Mouse (Mus musculus) retina, embryonic 14.5 days (tissue): Measurements from ENCODE around the gene Hexb.

Experiments used
- DNase-seq: peaks from one replicate; pipeline ENCODE4 v3.0.0-alpha.2; 2015; ENCODE audit warnings: low spot score

The Hexb gene

DNA sequence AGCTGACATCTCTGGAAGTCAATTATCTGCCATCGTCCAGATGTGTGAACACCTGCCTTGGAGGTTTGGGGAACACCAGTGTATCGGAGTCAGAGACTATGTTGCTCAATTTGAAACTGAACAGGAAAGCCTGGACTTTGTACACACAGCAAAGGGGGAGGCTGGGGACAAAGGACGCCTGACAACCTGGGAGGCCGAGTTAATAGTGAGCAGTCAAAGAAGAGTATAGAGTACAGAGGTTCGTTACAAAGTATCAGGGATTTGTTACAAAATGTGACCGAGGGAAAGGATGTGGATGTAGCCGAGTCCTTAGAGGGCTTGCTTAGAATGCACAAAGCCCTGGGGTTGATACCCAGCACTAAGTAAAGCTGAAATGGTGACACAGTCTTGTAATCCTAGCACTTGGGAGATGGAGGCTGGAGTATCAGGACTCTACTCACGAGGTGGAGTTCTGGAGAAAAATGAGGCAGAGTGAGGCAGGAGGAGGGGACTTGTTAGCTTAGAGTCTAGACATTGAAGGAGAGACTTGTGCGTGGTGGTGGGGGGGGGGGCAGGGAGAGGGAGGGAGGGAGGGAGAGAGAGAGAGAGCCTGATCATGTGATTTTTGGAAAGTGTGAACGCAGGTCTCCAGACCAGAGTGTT lies 26.3 kb upstream of the Hexb start:
- DNase-seq = no peak

DNA sequence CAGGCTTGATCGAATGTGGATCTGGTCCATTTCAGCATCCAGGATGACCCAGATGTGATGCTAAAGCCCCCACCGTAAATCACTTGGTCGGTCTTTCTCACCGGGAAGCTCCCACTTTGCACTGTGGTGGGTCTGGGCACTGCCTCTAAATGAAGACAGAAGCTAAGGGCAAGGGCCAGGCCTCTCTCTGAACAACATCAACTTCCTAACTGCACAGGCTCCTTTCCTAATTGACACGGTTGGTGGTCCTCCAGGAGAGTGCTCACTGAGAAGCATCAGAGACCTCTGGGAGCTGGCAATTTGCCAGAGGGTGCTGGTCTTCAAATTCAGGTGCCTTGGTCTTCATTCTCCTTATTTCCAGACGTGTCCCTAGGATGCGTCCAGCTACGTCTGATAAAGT lies 25.7 kb upstream of the Hexb start:
- no peak for DNase-seq

DNA sequence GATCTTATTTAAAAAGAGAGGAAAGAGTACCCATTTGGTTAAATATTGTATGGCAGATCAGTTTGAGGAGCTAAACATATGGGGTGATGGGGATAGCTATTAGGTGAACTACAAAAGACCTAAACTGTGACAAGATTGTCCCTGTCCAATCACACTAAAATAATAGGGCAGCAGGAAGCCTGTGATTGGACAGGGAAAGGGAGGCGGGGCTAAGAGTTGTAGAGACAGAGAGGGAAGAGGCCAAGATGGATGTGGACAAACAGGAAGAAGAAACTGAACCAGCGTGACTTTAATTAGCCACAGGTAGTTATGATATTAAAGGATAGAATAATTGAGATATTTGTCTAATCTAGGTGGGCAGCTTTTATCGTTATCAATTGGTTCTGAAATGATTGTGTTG lies 21.9 kb upstream of the Hexb start:
- DNase-seq = no peak

DNA sequence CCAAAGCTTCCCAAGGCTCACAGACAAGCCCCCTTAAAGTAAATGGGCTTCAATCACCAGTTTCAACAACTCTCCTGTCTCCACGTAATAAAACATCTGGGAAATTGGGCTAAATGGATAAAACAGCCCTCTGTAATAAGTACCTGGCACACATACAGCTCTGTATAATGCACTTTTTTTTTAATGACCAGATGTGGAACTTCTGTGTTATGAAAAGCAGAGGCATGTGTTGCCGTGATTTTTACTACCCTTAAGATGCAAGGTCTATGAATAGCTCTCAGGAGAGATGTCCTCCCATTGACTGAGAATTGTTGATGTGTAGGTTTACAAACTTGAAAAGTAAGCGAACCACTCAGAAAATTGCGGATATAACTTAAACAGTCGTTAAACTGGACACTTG lies 18.0 kb upstream of the Hexb start:
- DNase-seq = no peak

DNA sequence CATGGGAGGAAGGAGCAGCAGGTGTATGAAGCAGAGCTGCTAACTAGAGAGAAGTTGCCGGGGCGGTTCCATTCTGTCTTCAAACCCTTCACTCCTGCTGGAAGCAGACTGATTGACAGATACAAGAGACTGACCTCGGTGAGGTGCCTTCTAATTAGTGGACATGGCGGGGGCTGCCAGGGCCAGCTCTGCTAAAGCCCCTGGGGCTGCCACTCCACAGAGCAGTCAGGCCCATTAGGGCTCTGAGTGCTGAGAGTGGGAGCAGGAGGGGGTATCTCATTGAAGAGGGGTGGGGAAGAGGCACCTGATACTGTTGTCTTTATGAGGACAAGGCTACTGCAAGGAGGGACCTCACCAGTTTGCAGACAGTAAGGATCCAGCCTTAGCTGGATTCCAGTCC lies 17.4 kb upstream of the Hexb start:
- DNase-seq = peak; percentile 56

DNA sequence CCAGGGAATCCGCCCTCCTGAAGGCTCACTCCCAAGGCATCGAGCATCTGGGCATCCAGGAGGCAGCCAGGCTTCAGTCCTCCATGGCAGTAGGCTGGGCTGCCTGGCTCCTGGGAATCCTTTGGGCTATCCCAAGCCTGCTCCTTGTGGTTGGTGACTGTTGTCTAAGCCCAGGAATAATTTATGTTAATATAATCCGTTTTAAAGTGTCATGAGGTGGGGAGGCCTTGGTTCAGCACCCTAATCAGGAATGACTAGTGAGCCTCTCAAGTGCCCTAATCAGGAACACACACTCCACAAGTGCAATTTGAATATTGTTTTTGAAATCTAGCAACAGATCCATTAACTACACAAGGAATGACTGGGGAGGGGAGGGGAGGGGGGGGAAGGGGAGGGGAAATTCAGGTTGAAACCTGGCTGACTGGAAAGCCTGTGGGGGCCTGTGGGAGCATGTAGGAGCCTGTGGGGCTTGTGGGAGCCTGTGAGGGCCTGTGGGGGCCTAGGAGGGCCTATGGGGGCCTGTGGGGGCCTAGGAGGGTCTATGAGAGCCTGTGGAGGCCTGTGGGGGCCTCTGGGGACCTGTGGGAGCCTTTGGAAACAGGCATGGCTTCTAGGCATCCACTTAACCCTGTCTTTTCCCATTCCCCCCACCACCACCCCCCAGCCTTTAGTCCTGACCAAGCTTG lies 16.6 kb upstream of the Hexb start:
- DNase-seq = no peak

DNA sequence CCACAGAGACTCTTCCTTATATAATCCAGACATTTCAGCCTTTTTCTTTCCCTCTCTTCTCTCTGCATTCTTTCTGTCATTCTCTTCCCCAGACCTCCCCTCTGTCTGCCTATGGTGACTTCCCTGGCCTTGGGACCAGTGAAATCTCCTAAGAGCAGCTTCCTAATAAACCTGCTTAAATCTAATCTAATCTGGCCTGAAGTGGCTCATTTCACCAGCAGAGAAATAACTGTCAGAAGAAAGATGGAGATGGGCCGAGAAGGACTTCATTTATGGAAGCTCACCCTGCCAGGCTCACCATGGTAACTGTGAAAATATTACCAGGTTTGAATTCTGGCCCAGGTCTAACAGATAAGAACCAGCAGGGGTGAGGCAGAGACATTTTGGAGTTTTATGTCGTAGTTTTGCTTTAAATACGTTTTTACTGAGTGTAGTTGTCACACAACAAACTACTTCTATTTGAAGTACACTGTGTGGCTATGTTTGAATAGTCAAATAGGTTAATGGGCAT lies 10.4 kb upstream of the Hexb start:
- no peak for DNase-seq

DNA sequence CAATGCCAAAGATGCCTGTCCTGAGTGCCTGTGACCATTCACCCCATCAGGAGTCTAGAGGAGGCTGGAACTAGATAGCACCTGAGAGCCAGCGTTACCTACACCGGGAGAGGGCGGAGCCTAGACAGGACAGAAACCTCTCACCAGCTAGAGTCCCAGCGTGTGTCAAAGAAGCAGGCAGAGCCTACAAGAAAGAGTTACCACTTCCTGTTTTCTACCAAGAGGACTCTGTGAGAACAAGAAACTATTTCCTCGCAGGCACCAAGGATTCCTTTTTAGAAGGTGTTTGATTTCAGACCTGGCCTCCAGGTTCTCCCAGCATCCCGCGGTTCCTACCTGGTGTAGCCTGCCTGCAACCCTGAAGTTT lies 9.9 kb upstream of the Hexb start:
- DNase-seq = no peak

DNA sequence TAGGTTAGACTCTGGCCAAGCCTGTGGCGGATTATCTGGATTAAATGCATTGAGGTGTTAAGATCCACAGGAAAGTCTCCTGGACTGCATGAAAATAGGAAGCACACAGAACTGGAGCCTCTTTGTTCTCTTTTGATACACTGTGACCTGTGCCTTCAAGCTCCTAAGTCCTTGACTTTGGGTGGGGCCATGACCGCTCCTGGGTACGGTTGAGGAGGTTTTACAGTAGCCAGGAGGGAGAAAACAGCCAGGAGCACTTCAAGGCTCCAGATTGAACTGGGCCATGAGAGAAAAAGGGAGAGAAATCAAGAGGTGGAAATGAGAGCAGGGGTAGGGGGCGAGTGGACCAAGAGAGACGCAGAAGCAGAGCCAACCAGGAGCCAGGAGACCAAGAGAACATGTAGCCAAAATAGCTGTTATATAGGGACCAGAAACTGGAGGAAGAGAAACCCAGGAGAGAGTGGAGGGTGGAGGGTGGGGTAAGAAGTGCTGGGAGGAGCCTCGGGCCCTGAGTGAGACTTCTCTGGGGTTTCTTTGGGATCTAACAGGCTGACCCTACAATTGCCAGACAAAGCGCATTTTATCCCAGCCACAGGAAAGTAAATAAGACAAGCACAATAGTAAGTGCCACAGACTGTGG lies 9.4 kb upstream of the Hexb start:
- no peak for DNase-seq

DNA sequence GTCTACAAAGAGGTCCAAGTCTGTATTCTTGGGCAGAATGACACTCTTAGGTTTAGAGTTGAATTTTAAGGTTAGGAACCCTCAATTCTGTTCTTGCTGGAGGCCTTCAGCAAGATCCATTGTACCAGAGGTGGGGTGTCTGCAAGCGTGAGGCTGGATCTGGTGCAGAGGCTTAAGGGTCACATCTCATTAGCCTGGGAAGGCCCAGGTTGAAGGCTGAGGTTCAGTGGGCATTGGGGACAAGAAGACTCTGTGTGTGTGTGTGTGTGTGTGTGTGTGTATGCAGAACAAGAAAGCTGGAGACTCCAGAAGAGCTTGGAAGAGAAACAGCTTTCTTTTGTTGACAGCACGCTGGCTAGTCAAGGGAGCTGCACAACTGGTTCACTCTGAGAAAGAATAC lies 7.9 kb upstream of the Hexb start:
- DNase-seq = no peak

DNA sequence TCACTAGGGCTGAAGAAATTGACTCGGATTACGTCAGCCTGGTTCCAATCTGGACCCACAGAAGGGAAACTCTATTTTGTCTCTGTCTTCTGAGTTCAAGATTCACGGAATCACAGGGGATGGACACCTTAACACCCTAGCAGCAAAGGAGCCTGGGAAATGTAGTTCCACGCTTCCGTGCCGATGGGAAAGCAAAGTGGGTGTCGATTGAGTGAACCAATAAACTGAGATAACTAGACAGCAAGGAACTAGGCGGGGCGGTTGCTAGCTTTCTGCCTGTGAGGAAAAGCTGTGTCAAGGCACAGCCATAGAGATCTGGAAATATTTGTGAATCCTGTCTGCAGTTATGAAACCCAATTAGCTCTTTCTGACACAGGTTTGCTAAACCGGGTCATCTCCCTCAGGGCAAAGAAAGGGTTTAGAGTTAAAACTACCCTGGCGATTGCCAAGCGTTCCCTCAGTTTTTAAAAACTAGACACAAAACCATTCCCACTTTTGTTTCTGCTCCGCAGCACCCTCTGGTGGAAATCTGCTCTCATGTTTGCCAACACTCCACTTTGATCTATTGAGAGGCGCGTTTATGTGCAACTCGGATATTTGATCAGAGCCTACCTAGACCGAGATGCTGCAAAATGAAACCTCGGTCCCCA lies 7.0 kb upstream of the Hexb start:
- DNase-seq = peak; percentile 84

DNA sequence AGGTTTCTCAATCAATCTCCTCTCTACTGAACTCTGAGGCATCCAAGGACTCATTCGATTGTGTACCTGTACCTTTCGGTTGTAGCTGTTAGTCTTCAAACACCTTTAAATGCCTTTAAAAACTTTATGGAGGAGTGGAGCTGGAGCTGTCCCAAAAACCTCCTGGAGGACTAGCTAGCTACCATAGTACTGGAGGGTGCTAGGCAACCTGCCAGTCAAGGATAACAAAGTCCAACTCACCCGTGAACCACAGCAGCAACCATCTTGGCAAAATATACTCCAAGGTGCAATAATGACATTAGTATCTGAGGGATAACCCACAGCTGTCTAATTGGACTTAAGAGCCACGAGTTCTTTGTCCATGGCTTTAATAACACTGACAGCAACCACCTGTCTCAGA lies 3.7 kb upstream of the Hexb start:
- no peak for DNase-seq

DNA sequence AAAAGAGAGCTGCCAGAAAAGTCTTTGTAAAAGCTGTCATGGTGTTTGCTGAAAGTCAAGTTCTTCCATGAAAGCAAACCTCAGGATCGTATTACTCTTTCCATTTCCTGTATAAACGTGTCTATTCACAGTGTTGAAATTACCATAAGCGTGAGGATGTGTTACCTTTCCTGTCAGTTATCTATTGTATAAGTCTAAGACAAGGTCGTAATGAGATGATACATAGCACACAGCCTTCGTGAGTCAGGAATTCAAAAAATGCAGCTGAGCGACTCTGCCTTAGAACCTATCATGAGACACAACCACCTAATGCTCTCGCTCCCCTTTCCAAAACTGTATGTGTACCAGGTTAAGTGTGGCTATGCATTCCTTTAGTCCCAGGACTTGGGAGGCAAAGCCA lies 2.9 kb upstream of the Hexb start:
- DNase-seq = no peak

DNA sequence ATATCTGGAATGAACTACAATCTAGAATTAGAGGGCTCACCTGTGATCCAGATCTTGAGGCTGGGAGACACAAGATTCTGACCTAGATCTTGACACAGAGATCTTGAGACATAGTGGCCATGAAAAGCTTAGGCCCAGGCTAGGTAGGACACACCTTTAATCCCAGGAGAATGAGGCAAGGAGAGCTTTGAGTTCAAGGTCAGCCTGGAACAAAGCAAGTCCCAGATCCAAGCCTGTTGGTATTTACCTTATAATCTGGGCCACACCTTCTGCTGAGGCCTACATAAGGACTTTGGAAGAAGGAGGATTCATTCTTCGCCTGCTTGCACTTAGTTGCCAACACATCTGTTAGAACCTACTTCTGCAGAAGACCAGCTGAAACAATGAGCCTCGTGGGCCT lies 966 bp upstream of the Hexb start:
- no peak for DNase-seq

DNA sequence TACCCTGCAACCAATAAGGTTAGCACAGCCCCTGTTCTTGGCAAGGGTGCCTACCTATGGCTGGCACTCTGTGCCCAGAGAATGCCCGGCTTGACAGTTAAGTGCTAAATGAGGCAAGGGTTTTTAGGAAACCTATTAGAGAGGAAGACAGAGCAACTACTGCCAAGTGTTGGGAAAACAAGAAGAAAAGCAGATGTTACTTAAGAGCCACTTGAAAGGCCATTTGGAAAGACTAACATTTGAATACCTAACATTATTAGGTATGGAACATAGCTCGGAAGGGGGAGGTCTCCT lies 1.3 kb downstream of the Hexb start:
- no peak for DNase-seq

DNA sequence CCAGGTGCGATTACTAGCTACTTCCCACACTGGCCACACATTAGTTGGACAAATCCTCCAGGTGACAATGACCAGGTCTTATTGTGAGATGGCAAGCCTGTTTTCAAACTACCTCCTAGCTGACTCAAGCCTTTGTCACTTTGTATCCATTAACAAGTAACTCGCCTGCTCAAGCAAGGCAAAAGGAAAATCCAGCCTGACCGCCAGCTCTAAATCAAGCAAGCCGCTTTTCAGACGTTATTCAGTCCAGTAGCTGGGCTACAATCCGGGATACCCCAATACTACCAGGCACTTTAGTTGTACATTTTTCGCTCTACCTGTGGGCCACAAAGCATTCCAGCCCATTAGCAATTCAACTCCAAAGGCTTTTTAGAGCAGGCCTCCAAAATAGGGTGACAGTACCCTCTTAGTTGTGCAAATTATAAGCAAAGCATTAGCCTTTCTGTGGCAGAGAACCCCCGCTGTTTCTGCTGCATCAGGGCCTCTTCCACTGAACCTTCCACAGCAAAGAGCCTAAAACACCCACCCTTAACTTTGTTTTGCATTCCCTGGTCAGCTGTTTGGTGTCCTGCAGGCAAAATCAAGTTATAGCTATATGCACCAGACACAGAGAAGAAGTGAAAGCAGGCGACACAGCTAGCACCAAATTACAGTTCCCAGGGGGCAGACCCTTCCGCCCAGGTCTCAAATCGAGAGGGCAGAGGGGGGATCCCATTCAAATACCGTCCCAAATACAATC lies 1.8 kb downstream of the Hexb start:
- DNase-seq = no peak

DNA sequence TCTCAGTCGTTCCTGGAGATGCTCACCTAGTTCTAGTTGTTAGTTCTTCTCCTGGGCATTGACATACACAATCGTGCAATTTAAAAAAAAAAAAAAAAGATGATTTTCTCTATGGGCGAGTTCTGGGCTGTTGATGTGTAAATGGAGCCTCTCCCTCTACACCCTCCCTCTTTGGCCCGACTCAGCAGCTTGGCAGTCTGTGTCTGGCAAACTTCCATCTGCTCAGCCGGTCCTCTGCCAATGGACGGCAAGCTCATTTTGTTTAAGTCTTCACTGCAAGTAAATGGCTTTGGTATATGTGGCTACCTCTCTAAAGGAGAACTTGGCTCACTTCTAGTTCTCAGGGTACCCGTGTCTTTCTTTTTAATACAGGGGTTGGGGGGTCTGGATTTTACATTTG lies 4.7 kb downstream of the Hexb start:
- DNase-seq = no peak

DNA sequence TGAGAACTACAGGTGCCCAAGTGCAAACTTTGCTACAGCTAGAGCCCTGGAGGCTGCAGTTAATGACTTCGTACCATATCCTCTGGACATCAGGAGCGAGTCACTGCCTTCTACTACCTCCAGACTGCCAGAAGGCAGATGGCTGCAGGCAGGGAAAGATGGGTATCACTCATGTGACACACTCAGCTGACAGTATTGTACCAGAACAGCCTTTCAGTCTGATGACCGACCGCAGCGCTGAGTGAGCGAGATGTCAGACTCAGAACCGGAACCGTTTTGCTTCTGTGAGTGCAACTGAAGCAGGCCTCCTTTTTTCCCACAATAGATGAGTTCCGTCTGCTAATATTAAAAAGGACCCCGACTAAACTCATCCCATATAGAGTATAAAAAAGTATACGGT lies 5.5 kb downstream of the Hexb start:
- DNase-seq = no peak

DNA sequence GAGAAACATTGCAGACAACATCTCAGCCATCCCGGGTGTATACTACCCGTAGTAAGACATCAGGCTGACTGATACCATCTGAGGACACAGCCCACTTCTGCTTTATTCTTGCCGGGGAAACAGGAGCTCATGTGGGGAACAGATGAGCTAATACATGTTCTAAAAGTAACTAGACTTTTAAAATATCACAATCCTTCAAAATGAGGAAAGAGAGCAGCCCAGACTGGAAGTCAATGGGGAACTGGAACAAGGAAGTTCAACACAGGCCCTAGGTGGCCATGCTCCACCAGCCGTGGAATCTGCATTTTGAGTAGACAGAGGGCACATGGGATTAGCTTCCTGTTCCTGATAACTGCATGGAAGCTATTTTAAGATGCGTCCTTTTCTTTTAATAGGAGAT lies 10.5 kb downstream of the Hexb start:
- no peak for DNase-seq

DNA sequence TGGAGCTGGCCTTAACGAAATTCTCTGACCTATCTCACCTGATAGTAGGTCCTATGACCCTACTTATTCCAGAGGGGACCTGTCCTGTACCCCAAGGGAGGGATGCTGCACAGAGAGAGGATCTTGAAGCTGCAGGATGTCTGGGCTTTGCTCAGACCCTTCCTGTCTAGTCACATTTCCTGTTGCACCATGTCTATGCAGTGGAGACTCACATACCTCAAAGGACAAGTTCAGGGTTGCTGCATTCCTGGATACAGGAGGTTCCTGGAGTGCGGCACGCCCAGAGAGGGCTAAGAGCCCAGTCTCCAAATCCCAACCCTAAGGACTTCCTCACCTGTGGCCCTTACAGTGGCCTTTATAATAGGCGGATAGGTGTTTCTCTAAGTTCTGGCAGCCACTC lies 11.8 kb downstream of the Hexb start:
- DNase-seq = no peak

DNA sequence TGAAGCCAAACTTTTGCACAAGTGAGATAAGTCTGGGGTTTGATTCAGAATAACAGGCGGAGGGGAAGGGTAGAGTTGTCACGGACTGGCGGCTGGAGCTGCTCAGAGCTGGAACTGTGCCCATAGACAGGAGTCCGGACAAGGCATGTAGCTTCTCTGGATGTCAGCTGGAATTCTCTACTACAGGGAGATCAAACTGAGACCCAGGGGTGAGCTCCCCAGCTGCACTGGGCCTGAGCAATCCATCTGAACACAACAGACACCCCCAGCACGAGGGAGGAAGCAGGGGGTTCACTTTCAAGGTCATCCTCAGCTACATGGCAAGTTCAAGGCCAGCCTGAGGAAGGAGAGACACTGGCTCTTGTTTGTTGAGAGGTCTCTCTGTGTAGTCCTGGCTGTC lies 13.5 kb downstream of the Hexb start:
- no peak for DNase-seq

DNA sequence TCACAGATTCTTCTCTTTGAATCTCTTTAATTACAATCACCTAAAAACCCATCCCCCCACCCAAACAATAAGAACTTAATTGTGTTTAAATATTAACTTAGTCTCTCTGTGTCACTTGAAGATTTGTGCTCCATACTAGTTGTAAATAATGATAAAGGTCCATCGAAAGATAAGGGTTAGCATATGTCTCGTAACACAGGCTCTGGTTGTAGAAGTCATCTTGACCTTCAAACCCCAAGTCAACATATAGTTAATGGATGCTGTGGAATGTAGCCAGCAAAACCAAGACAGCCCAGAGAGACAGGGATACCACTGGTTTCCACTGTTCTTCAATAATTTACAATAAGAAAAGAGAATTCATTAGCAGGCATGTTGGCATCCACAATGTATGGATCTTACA lies 14.0 kb downstream of the Hexb start:
- no peak for DNase-seq

DNA sequence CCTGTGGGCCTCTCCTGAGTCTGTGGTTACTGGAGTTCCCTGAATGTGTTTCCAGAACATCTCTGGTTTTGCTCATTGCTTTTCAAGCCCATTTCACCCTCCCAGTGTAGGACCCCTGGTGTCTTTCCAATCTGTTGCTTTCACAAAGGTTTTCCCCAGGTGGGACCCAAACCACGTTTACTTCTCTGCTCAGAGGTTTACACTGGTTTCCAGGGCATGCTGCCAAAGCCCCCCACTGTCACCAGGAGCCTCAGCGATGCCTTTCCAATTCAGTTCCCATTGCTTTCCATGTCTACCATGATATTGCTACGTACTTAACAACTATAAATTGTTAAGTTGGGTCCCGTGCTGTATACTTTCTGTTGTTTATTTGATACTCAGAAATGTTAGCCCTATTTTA lies 15.3 kb downstream of the Hexb start:
- DNase-seq = no peak
